Mouse (Mus musculus) embryonic facial prominence, embryonic 13.5 days (tissue): ENCODE data around the gene Camta1. TPM values are rescaled to one million over a fixed set of nuclear protein-coding genes. Genes with fewer than 3 reads are reported as not detected.

ENCODE experiments used
- ATAC-seq: fragments of 200-750 bp; cut with Nextera tagmentation; 2 replicates; pipeline ENCODE4 v1.8.0; 2017; ENCODE audit warnings: low read depth; ENCODE audit not compliant: insufficient number of reproducible peaks, insufficient read depth, low FRiP score, low TSS enrichment
- H3K27ac ChIP-seq: fragments of 300-500 bp; sonication (generic); 2 replicates; pipeline ENCODE4 v1.5.1; 2015; ENCODE audit warnings: moderate library complexity, mild to moderate bottlenecking, inconsistent platforms
- H3K27me3 ChIP-seq: fragments of 300-500 bp; sonication (generic); 2 replicates; pipeline ENCODE4 v1.6.1; 2015; ENCODE audit warnings: mild to moderate bottlenecking, inconsistent platforms
- H3K36me3 ChIP-seq: fragments of 300-500 bp; sonication (generic); 2 replicates; pipeline ENCODE4 v1.6.1; 2015; ENCODE audit warnings: mild to moderate bottlenecking, inconsistent platforms
- H3K4me1 ChIP-seq: fragments of 300-500 bp; sonication (generic); 2 replicates; pipeline ENCODE4 v1.6.1; 2015; ENCODE audit warnings: inconsistent platforms
- H3K4me2 ChIP-seq: fragments of 300-500 bp; sonication (generic); 2 replicates; pipeline ENCODE4 v1.6.1; 2015; ENCODE audit warnings: moderate library complexity, mild to moderate bottlenecking, inconsistent platforms
- H3K4me3 ChIP-seq: fragments of 300-500 bp; sonication (generic); 2 replicates; pipeline ENCODE4 v1.5.1; 2015; ENCODE audit warnings: mild to moderate bottlenecking, inconsistent platforms
- H3K9ac ChIP-seq: fragments of 300-500 bp; sonication (generic); 2 replicates; pipeline ENCODE4 v1.6.1; 2015; ENCODE audit warnings: mild to moderate bottlenecking, inconsistent platforms
- H3K9me3 ChIP-seq: fragments of 300-500 bp; sonication (generic); 2 replicates; pipeline ENCODE4 v1.6.1; 2016; ENCODE audit warnings: inconsistent platforms
- WGBS: fragments of 180-500 bp; shearing (Covaris S2); methylation state at CpG from one replicate; pipeline ENCODE4 v1.1.7; 2015; ENCODE audit warnings: mixed read lengths; 5-methylcytosine and 5-hydroxymethylcytosine counted together
- polyA plus RNA-seq: library from polyadenylated mRNA; unstranded; fragments of >200 nt; fragmentation: Nextera tagmentation; extraction: Ambion mirVana; gene quantifications from 2 replicates; pipeline ENCODE4 v1.2.1, GENCODE M21; 2015

The Camta1 gene
- polyA plus RNA-seq, 1 experiment from 2014 or later, result 106 TPM

GRCm38 (mm10) chr4:151817981-151818766 is 43.5 kb downstream of the Camta1 start:
- no peak overlapping the region for H3K9ac ChIP-seq
- H3K4me3 ChIP-seq, result no peak overlapping the region
- H3K27me3 ChIP-seq, result no peaks in the 10 kb centered on the region
- peaks cover 10% of the 10 kb centered on the region for H3K4me1 ChIP-seq
- no peaks in the 10 kb centered on the region for H3K9me3 ChIP-seq
- ATAC-seq, result no peak
- H3K4me2 ChIP-seq, result no peak overlapping the region
- WGBS, result 51% methylated on average over 3 of the region's 3 CpGs
- H3K36me3 ChIP-seq, result 0 out of 2 replicates have a peak, but pooled peaks cover 3% of the 10 kb centered on the region
- H3K27ac ChIP-seq, result no peak overlapping the region

GRCm38 (mm10) chr4:151813711-151814110 is 48.0 kb downstream of the Camta1 start:
- peaks cover 5% of the 10 kb centered on the region for H3K4me1 ChIP-seq

GRCm38 (mm10) chr4:151805685-151806084 is 56.0 kb downstream of the Camta1 start:
- H3K9me3 ChIP-seq, result no peaks in the 10 kb centered on the region
- no peak for ATAC-seq
- H3K27ac ChIP-seq, result no peak overlapping the region
- H3K36me3 ChIP-seq, result no peaks in the 10 kb centered on the region
- H3K27me3 ChIP-seq, result no peaks in the 10 kb centered on the region
- WGBS, result 73% methylated on average over 4 of the region's 4 CpGs
- no peak overlapping the region for H3K4me3 ChIP-seq
- H3K4me2 ChIP-seq, result no peak overlapping the region
- H3K9ac ChIP-seq, result no peak overlapping the region
- H3K4me1 ChIP-seq, result peaks cover 13% of the 10 kb centered on the region; the same call in 1 of the 2 replicates

More at GRCm38 (mm10) chr4:151813711-151814110, 48.0 kb downstream of the Camta1 start:
- Histone ChIP-seq H3K4me2 (no peak overlapping the region), H3K27me3 (no peaks in the 10 kb centered on the region), H3K9me3 (no peaks in the 10 kb centered on the region), H3K4me3 (no peak overlapping the region), H3K9ac (no peak overlapping the region), H3K36me3 (no peaks in the 10 kb centered on the region), H3K27ac (no peak overlapping the region)
- no peak for ATAC-seq
- 98% methylated on average over 4 of the region's 4 CpGs for WGBS

GRCm38 (mm10) chr4:151805046-151805445 is 56.6 kb downstream of the Camta1 start:
- Histone ChIP-seq H3K36me3 (no peaks in the 10 kb centered on the region), H3K9ac (no peak overlapping the region), H3K9me3 (no peaks in the 10 kb centered on the region), H3K27ac (no peak overlapping the region), H3K4me1 (peaks cover 13% of the 10 kb centered on the region; the same call in 1 of the 2 replicates), H3K27me3 (no peaks in the 10 kb centered on the region), H3K4me3 (no peak overlapping the region), H3K4me2 (no peak overlapping the region)
- ATAC-seq, result no peak
- WGBS, result 86% methylated on average over 6 of the region's 6 CpGs

- peaks cover 13% of the 10 kb centered on the region; the same call in 1 of the 2 replicates for H3K4me1 ChIP-seq
- H3K9me3 ChIP-seq, result no peaks in the 10 kb centered on the region
- no peak overlapping the region for H3K27ac ChIP-seq
- no peak for ATAC-seq
- H3K36me3 ChIP-seq, result no peaks in the 10 kb centered on the region
- WGBS, result 90% methylated on average over 2 of the region's 2 CpGs
- H3K27me3 ChIP-seq, result no peaks in the 10 kb centered on the region
- H3K4me2 ChIP-seq, result no peak overlapping the region
- no peak overlapping the region for H3K4me3 ChIP-seq
- H3K9ac ChIP-seq, result no peak overlapping the region
Observed at GRCm38 (mm10) chr4:151804208-151804607, 57.5 kb downstream of the Camta1 start.

- Histone ChIP-seq H3K27me3 (no peaks in the 10 kb centered on the region), H3K4me1 (0 out of 2 replicates have a peak, but pooled peaks cover 2% of the 10 kb centered on the region), H3K4me2 (no peak overlapping the region), H3K4me3 (no peak overlapping the region), H3K9me3 (no peaks in the 10 kb centered on the region), H3K9ac (no peak overlapping the region), H3K36me3 (0 out of 2 replicates have a peak, but pooled peaks cover 5% of the 10 kb centered on the region), H3K27ac (no peak overlapping the region)
- 83% methylated on average over 2 of the region's 2 CpGs for WGBS
- no peak for ATAC-seq
Observed at GRCm38 (mm10) chr4:151798630-151799029, 63.0 kb downstream of the Camta1 start.

- Histone ChIP-seq H3K4me3 (no peak overlapping the region), H3K4me1 (0 out of 2 replicates have a peak, but pooled peaks cover 3% of the 10 kb centered on the region), H3K9ac (no peak overlapping the region), H3K27ac (no peak overlapping the region), H3K27me3 (no peaks in the 10 kb centered on the region), H3K36me3 (peaks cover 18% of the 10 kb centered on the region), H3K4me2 (no peak overlapping the region), H3K9me3 (no peaks in the 10 kb centered on the region)
- WGBS, result 81% methylated on average over 5 of the region's 5 CpGs
- no peak for ATAC-seq
Observed at GRCm38 (mm10) chr4:151793694-151794093, 68.0 kb downstream of the Camta1 start.

GRCm38 (mm10) chr4:151786946-151787705 is 74.5 kb downstream of the Camta1 start:
- peaks cover 21% of the 10 kb centered on the region for H3K36me3 ChIP-seq
- no peak for ATAC-seq
- no peak overlapping the region for H3K4me3 ChIP-seq
- H3K9ac ChIP-seq, result no peak overlapping the region
- WGBS, result 89% methylated on average over 16 of the region's 16 CpGs
- no peaks in the 10 kb centered on the region for H3K4me1 ChIP-seq
- no peaks in the 10 kb centered on the region for H3K9me3 ChIP-seq
- H3K4me2 ChIP-seq, result no peak overlapping the region
- H3K27me3 ChIP-seq, result no peaks in the 10 kb centered on the region
- H3K27ac ChIP-seq, result no peak overlapping the region

- H3K9ac ChIP-seq, result no peak overlapping the region
- WGBS, result 83% methylated on average over 6 of the region's 6 CpGs
- no peaks in the 10 kb centered on the region for H3K27me3 ChIP-seq
- no peak overlapping the region for H3K4me2 ChIP-seq
- no peaks in the 10 kb centered on the region for H3K9me3 ChIP-seq
- 0 out of 2 replicates have a peak, but pooled peaks cover 4% of the 10 kb centered on the region for H3K36me3 ChIP-seq
- H3K4me3 ChIP-seq, result no peak overlapping the region
- no peak overlapping the region for H3K27ac ChIP-seq
- H3K4me1 ChIP-seq, result peaks cover 7% of the 10 kb centered on the region; the same call in 1 of the 2 replicates
- no peak for ATAC-seq
Observed at GRCm38 (mm10) chr4:151780511-151780910, 81.2 kb downstream of the Camta1 start.

GRCm38 (mm10) chr4:151779962-151780459 is 81.7 kb downstream of the Camta1 start:
- Histone ChIP-seq H3K36me3 (0 out of 2 replicates have a peak, but pooled peaks cover 4% of the 10 kb centered on the region), H3K27ac (no peak overlapping the region), H3K4me3 (no peak overlapping the region), H3K27me3 (no peaks in the 10 kb centered on the region), H3K9ac (no peak overlapping the region), H3K9me3 (no peaks in the 10 kb centered on the region), H3K4me1 (peaks cover 12% of the 10 kb centered on the region), H3K4me2 (no peak overlapping the region)
- ATAC-seq, result no peak
- WGBS, result 90% methylated on average over 12 of the region's 12 CpGs

GRCm38 (mm10) chr4:151778511-151778910 is 83.2 kb downstream of the Camta1 start:
- H3K4me2 ChIP-seq, result no peak overlapping the region
- H3K27me3 ChIP-seq, result no peaks in the 10 kb centered on the region
- 0 out of 2 replicates have a peak, but pooled peaks cover 4% of the 10 kb centered on the region for H3K36me3 ChIP-seq
- no peak overlapping the region for H3K9ac ChIP-seq
- WGBS, result 46% methylated on average over 4 of the region's 4 CpGs
- ATAC-seq, result no peak
- H3K9me3 ChIP-seq, result no peaks in the 10 kb centered on the region
- H3K4me3 ChIP-seq, result no peak overlapping the region
- H3K27ac ChIP-seq, result no peak overlapping the region
- H3K4me1 ChIP-seq, result peaks cover 26% of the 10 kb centered on the region
